Mouse (Mus musculus): ENCODE measurements around the gene Ubc. TPM values are rescaled to one million over a fixed set of nuclear protein-coding genes. Genes with fewer than 3 reads are reported as not detected.
"Not testable (repeated sequence)": the region's sequence is repeated elsewhere in the genome, so short reads cannot be mapped to it uniquely, and the experiment has no call there.

Ubc gene
- polyA plus RNA-seq (2012; rRNA removed), result 699 and 744 TPM in 2 replicates

DNA sequence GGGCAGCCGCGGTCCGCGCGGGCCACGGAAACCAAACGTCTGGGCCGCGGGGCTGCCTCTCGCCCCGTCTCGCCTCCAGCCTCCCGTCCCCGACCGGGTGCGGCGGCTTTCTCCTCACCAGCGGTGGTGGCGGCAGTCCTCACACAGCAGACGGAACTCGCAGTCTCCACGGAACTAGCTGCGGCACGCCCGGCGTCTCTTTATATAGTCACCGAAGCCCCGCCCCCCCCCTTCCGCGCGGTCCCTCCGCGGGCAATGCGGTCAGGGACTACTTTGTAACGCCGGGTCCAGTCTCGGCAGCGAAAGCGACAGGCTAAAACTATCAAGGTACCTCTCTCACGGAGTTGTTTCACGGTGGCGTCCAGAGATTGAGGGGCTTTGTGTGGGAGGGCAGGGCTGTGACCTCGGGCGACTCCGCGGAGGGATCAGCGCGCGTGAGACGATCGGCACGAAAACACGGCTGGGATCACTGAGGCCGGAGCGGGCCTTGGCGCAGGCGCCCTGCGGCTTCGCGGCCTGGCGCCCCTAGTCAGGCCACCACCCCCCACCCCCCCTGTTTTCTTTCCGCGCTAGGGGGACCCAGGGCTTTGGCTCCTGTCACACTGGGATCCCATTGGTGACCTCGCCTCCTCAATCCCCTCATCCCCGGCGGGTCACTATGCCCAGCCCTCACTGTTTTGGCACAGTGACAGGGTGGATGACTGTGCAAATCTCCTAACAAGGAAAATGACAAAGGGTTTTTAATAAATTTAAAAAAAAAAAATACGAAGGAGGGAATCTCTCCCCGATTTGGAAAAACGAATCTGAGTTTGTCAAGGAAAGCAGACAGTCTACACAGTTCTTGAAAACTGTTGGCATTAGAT, at the start of gene Ubc:
Gene Ubc (minus strand): TSS at position 624 of the 863 bp plus-strand sequence.
- DNase-seq (ENCODE audit: extremely low spot score in 1 of 2, low spot score in 1 of 2), result peak; percentile 72 to 86

DNA sequence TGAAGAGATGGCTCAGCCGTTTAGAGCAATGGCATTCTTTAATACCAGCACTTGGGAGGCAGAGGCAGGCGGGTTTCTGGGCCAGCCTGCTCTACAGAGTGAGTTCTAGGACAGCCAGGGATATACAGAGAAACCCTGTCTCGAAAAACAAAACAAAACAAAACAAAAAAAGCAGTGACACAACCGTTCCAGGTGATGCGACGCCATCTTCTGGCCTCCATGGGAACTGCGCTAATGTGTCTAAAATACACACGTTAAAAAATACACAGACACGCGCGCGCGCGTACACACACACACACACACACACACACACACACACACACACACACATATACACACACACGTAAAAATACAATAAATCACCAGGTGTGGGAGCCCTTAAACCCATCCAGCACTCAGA, 44.3 kb upstream of the Ubc start:
- DNase-seq (ENCODE audit: extremely low spot score in 1 of 2, low spot score in 1 of 2), result not testable (repeated sequence)

DNA sequence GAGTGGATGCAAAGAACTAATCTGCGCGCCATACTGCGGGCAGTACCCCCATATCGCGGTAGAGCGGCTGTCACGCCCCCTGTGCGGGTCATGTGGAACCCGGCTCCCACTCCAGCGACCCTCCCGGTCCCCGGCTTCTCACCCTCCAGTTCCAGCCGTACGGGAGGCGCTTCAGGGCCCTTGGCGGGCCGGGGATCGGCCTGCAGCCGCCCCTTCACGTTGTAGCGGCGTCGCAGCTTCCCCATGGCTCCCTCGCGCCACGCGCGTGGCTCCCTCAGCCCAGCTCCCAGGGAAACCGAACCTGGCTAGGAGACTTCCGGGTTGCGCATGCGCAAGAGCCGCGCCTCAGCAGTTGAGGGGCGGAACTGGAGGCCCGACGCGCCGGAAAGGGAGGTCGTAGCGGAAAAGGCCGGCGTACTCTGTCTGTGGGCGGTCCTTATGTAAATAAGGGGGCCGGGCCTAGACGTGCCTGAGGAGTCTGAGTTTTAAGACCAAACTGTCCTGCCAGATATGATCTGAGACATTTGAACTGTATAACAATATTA, 43.9 kb upstream of the Ubc start, which contains the start of gene Dhx37:
Gene Dhx37 (minus strand): TSS at position 329 of the 545 bp plus-strand sequence.
- peak; percentile 87 to 95 for DNase-seq (ENCODE audit: extremely low spot score in 1 of 2, low spot score in 1 of 2)

DNA sequence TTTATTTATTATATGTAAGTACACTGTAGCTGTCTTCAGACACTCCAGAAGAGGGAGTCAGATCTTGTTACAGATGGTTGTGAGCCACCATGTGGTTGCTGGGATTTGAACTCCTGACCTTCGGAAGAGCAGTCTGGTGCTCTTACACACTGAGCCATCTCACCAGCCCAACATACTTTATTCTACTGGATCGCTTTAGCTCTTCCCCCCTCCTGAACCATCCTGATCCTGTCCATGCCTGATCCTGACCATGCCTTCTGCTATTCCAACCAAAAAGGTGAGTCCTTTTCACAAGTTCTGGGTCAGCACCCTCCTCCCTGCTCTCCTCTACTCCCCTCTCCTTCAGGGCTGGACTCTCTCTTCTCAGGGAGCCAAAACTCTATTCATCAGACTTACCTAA, 42.3 kb upstream of the Ubc start:
- DNase-seq (ENCODE audit: extremely low spot score in 1 of 2, low spot score in 1 of 2), result not testable (repeated sequence)

DNA sequence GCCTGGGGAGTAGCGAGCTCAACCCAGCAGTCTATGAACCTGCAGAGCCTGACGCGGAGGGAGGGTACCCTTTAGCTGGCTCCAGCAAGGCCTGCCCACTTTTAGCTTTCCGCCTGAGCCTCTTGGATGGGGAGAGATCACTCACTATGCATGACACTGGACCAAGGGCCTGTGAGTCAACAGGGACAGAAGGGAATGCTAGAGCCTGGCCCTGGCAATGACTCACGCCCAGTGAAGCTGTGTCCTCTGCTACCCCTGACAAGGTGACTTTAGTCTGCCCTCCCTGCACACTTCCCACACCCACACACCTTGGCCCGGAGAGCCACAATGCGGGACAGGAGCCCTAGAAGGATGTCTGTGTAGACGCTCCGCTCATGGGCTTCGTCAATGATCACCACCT, 36.3 kb upstream of the Ubc start:
- no peak for DNase-seq (ENCODE audit: extremely low spot score in 1 of 2, low spot score in 1 of 2)

DNA sequence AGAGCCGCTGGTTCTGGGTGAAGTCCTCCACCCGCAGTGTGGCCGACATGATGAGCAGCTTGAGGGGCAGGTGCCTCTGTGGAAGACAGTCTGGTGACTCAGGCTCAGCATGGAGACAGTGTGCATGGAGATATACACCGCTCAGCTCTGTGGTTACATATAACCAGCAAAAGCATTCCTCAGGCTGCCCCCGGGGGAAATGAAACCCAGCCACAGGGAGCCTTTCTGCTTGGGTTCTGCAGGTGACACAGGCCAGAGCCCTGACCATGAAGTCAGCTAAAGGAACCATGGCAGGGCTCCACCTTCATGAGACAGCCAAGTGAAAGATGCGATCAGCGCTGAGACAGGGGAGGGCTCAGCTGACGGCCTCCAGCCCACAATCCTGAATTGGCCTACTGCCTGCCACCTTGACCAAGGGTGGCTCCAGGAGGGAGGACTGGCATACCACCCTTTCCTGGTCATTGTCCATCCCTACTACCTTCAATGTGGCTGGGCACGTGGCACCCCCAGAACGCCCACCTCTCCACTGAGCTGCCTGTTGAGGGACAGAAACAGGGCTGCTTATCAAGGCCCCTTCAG, 35.8 kb upstream of the Ubc start:
- DNase-seq (ENCODE audit: extremely low spot score in 1 of 2, low spot score in 1 of 2), result no peak

DNA sequence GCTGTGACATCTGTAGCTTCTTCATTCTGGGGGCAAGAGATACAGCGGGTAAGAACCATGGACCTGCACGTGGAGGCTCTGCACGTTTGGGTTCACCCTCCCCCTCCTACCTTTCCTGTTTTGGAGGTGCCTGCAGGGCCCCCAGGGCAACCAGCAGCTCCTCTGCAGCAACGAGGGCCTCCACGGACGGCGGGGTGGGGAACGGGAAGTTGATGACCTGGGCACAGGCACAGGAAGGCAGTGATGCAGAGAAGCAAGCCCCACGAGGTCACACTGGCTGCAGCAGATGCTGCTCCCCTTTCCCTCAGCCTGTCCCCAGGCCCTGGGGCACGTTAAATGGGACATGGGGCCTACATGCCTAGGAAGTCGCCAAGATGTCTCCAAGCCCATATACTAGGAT, 29.1 kb upstream of the Ubc start:
- DNase-seq (ENCODE audit: extremely low spot score in 1 of 2, low spot score in 1 of 2), result no peak

DNA sequence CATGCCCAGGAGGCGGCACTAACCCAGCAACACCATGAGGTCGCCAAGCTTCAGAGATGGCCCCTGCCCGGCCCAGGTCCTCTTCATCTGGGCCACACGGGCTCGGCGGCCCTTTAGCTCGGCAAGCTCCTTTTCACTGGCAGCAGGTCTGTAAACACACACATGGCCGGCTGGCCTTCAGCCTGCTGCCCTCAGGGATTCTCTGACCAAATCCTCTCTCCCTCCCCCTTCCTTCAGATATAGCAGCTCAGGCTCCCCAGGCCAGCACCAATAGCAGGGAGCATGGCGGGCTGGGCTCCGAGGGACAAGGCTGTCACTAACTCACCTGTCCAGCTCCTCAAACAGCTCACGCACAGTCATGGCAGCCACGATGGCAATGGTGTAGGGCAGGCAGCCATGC, 28.6 kb upstream of the Ubc start:
- no peak for DNase-seq (ENCODE audit: extremely low spot score in 1 of 2, low spot score in 1 of 2)

DNA sequence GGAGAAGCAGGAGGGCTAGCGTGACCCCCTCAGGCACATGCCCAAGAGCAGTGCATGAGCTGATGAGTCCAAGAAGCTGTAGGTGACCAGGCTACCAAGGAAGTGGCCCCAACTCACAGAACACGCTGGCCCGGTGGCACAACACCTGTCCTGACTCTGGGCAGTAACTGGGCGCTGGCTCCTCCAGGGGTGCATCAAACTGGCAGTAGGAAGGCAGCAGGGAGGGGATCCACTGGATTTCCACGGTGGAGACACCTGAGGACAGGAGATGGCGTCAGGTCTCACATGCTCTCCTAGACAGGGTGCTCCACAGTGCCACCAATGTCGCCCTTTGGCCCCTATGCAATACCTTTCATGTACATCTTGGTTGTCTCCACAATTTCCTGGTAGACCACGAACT, 26.2 kb upstream of the Ubc start:
- DNase-seq (ENCODE audit: extremely low spot score in 1 of 2, low spot score in 1 of 2), result no peak

DNA sequence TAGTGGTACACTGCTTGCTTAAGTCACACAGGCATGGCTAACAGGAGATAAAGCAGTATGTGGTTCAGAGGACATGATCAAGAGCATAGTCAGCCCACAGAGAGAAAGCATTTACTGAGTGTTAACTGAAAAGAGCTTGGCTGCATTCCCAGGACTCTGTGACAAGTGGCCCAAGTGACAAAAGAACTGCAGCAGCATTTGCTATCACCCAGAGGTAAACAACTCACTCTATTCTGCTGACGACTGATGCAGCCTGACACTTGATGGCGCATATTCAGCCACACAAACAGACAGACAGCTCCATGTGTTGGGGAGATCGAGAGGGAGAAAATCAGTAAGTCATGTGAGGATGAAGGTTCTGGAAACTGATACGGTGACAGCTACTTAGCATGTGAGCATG, 23.8 kb upstream of the Ubc start:
- DNase-seq (ENCODE audit: extremely low spot score in 1 of 2, low spot score in 1 of 2), result no peak

DNA sequence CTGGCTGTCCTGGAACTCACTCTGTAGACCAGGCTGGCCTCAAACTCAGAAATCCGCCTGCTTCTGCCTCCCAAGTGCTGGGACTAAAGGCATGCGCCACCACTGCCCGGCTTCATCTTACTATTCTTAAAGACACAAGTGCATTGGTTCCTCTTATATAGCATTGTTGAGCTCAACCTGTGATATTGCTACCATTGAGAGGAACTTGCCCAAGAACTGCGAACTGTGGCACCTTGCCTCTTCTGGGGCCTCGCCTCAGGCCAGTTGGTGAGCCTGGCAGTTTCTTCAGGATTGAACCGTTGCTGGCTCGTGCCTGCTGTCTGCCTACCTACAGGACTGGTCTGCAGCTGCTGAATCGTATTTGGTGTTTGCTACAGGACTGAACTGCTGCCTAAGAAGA, 22.5 kb upstream of the Ubc start:
- DNase-seq (ENCODE audit: extremely low spot score in 1 of 2, low spot score in 1 of 2), result not testable (repeated sequence)

DNA sequence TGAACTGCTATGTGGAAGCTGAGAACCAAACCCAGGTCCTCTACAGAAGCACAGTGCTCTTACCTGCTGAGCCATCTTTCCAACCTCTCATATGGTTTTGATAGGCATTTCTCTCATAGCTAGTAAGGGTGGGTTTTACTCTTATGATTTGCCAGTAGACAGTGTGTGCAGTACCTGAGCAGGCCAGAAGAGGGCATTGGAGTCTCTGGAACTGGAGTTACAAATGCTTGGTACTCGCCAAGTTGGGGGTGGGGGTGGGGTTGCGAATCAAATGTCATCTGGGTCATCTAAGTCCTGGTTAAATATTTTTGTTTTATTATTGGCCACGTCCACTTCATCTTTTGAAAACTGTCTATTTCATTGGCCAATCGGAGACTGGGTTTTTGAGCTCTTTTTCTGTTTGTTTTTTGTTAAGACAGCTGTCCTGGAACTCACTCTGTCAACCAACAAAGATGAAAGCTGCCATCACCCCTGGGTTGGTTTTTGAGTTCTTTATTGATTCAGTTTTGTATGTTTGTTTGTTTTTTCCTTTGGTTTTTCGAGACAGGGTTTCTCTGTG, 22.0 kb upstream of the Ubc start:
- peak in 1 of 2 experiments; percentile 86 for DNase-seq (ENCODE audit: extremely low spot score in 1 of 2, low spot score in 1 of 2)

DNA sequence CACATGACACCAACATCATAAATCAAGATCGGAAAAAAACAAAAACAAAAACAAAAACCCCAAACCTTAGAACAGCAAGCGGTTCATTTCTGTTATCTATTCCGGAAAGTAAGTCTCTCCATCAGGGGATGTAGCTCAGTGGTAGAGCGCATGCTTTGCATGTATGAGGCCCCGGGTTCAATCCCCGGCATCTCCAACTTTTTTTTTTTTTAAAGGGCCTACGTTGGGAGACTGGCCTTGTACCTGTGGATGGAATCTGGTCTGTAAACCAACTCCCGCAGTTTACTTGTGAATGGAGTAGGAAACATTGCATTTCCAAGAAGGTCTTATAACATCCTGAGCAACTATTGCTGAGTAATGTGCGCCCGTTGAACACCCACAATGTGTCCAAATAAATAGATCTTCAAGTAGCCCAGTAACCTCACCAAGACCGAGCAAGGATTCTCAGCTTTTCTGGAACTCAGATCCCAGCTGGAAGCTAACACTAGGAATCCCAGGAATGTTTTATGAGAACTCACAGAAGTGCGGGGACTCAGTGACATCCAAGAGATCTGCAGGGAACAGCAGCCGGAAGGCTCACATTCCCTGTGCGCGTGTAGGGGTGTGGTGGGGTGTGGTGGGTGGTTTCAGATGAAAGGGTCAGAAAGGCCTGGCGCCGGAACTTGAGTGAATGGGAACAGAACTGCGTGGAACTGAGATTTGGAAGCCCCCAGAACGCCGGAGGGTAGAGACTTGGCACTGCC, 19.5 kb upstream of the Ubc start:
- DNase-seq (ENCODE audit: extremely low spot score in 1 of 2, low spot score in 1 of 2), result peak in 1 of 2 experiments; percentile 83

DNA sequence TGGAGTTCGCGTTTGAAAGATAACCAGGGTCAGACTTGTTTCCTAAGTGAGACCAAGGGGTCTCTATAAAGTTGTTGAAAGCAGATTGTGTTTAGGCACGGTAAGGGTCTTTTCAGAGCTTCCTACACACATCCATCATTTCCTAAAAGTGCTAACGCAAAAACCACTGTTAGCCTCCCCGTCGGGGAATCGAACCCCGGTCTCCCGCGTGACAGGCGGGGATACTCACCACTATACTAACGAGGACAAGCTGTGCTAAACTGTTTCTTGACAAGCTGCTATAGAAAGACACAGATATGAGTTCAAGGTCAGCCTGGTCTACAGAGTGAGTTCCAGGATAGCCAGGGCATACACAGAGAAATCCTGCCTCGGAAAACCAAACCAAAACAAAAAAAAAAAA, 18.8 kb upstream of the Ubc start:
- peak; percentile 67 to 98 for DNase-seq (ENCODE audit: extremely low spot score in 1 of 2, low spot score in 1 of 2)

DNA sequence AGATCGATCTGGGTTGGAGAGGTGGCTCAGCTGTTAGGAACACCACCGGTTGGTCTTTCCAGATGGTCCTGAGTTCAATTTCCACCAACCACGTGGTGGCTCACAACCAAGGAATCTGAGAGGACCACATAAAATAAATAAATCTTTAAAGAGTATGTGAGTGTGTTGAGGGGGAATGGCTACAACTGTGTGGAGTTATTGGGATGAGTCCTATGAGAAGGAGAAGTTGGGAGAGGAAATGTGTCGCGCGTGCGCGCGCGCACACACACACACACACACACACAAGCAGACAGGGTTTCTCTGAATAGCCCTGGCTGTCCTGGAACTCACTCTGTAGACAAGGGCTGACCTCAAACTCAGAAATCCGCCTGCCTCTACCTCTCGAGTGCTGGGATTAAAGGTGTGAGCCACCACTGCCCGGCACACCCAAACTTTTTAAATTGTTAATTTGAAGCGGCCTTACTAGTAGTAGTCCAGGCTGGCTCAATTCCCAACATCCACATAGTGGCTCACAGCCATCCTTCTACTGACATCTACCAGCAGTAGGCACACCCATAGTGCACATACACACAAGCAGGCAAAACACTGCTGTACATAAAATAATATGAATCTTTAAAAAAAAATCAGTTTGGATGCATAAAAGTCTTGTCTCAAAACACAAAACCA, 18.0 kb upstream of the Ubc start:
- DNase-seq (ENCODE audit: extremely low spot score in 1 of 2, low spot score in 1 of 2), result no peak

DNA sequence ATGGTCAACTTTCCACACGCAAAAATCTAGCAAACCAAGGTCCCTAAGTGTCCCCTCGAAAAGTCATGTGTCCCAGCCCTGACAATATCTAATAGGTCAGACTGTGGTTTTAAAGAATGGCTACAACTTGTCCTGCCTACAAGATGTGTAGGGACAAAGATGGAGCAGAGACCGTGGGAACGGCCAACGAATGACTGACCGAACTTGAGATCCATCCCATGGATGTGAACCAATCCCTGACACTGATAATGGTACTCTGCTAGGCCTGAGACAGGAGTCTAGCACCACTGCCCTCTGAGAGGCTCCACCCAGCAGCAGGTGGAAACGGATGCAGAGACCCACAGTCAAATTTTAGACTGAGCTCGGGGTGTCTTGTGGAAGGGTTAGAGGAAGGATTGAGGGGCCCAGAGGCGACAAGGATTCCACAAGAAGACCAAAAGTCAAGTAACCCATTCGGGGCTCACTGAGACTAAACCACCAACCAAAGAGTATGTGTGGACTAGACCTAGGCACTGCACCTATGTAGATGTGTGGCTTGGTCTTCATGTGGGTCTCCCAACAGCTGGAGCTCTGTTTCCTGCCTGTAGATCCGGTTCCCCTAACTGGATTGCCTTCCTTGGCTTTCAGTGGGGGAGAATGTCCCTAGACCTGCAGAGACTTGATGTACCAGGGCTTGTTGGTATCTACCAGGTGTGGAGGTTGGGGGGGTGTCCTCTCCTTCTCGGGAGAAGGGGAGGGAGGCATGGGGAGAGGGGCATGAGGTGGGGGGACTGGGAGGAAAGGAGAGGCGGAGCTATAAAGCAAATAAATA, 17.2 kb upstream of the Ubc start:
- DNase-seq (ENCODE audit: extremely low spot score in 1 of 2, low spot score in 1 of 2), result no peak

DNA sequence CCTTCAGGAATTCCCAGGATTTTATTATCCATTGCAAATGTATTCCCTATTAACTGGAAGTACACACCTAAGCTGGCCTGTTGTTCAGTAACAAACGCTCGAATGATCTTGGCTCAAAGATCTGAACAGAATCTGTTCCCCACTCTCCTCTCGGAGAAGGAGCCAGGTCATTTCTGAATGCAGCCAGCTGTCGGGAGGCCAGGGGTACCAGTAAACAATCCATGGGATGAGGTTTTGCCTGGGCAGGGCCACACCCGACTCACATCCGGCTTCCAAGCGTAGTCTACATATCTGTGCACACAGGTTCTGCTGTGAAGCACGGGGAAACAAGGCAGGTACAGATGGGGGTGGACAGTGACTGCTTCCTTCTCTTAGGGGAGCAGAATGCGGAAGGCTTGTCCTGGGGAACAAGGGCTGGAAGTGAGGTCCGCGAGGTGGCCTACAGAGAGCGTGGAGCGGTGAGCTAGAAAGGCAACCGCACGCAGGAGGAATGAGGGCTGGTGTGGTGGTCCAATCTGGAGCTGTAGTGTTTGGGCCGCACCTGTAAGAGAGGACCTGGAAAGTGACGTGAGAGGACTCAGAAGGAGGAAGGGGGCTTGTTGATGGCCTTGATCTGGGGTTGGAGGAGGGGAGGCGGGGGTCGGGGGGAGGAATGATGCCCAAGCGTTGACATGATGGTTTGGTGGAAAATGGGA, 16.5 kb upstream of the Ubc start:
- peak in 1 of 2 experiments; percentile 69 for DNase-seq (ENCODE audit: extremely low spot score in 1 of 2, low spot score in 1 of 2)

DNA sequence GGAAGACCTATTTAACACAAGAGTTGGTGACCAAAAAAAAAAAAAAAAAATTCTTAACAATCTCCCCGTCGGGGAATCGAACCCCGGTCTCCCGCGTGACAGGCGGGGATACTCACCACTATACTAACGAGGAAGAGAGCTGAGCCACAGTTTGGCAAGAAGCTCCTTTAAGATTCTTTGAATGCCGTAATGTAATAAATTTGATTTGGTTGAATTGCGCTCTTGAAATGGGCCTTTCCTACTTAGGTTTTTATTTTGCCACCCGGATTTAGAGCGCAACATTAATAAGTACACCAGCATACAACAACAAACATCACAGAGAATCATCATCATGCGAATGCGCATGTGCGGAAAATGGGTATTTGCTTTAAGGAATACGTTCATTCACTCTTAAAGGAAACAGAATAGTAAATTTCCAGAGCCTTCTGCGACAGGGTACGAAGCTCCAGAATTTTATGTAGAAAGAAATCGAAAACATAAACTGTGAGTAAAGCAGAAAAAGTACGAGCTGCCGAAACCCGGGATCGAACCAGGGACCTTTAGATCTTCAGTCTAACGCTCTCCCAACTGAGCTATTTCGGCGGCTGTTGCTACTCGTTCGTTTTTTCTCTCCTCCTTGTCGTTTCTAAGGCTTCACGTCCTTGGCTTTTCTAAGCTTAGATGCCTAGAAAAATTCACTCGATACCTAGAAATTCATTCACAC, 15.7 kb upstream of the Ubc start:
- peak; percentile 82 to 97 for DNase-seq (ENCODE audit: extremely low spot score in 1 of 2, low spot score in 1 of 2)

All from frontal cortex, adult 2 months (tissue).